Mouse (Mus musculus) olfactory bulb, adult 2 months (tissue): ENCODE data around the gene Tradd.

Experiments
- CTCF ChIP-seq: fragments of 200-500 bp; IDR thresholded peaks from 2 replicates; pipeline ENCODE4 v1.5.1; 2012; ENCODE audit warnings: low read depth, mild to moderate bottlenecking, low read length, moderate library complexity; ENCODE audit not compliant: insufficient read depth
- POLR2A ChIP-seq: fragments of 200-500 bp; IDR thresholded peaks from 2 replicates; pipeline ENCODE4 v1.6.1; 2012; ENCODE audit warnings: mild to moderate bottlenecking, low read depth, low read length, moderate library complexity; ENCODE audit not compliant: insufficient read depth

- TF ChIP-seq CTCF (no peak), POLR2A (no peak)
Observed at GRCm38 (mm10) chr8:105282239-105282638, 17.8 kb upstream of the Tradd start.
